Mouse (Mus musculus) CD4-positive naive resting alpha-beta T cell, adult 76 days (primary cell): ENCODE results near the gene Lamc3. TPM values are rescaled to one million over a fixed set of nuclear protein-coding genes. Genes with fewer than 3 reads are reported as not detected.

Experiments
- total RNA-seq: library from RNA; stranded (reverse); gene quantifications from one replicate; pipeline ENCODE4 v1.2.4, GENCODE M21; 2023

Lamc3 gene
- not detected for total RNA-seq

GRCm38 (mm10) chr2:31887030-31887429 lies at the start of gene Lamc3:
Gene Lamc3 (plus strand): TSS chr2:31887291.

GRCm38 (mm10) chr2:31845896-31846691 lies 41.0 kb upstream of the Lamc3 start, which contains the start of gene Fibcd1:
Gene Fibcd1 (minus strand): TSS chr2:31846005.

GRCm38 (mm10) chr2:31950058-31950871 lies 63.2 kb downstream of the Lamc3 start, which contains the start of gene Aif1l:
Gene Aif1l (plus strand): TSS chr2:31950139.

DNA sequence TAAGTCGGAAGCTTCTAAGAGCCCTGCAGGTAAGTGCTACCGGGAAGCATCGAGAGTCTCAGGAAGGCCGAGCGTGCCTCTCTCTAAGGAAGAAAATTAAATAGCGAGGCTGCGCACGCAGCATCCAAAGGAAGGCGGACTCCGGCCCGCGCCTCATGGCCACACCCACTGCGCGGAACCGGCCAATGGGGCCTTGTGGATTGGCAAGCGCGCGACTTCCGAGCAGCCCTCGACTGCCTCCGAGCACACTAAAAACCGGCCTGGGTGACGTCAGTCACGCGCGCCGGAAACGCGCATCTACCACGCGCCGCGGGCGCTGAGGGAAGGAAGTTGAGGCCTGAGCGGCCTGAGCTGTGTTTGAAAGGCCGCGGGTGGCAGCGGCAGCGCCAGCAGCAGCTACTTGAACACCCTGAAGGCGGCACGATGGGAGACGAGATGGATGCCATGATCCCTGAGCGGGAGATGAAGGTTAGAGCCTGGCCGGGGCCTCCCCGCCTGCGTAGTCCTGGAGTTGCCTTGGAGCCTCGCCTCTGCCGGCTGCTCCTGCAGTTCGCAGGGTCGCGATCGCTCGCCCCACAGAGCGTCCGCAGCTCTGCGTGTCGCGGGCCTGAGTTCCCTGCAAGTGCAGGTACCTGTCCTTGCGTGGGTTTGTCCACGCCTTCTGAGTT lies 87.2 kb downstream of the Lamc3 start, which contains the start of gene Nup214:
Gene Nup214 (plus strand): TSS at position 296 of the 668 bp plus-strand sequence.

Other genes with a start within 250 kb of the Lamc3 start
- gene Prdm12, start 247.3 kb upstream of the Lamc3 start, total RNA-seq = not detected
- 57.5 TPM for gene Exosc2, start 216.6 kb upstream of the Lamc3 start, total RNA-seq
- 80.3 TPM for gene Abl1, start 198.9 kb upstream of the Lamc3 start, total RNA-seq
- 1.9 TPM for gene Qrfp, start 76.7 kb upstream of the Lamc3 start, total RNA-seq
- gene Fibcd1, start 41.3 kb upstream of the Lamc3 start, total RNA-seq = 0.47 TPM
- gene Aif1l, start 62.8 kb downstream of the Lamc3 start, total RNA-seq = not detected
- 110 TPM for gene Nup214, start 87.1 kb downstream of the Lamc3 start, total RNA-seq
- 128 TPM for gene Fam78a, start 197.6 kb downstream of the Lamc3 start, total RNA-seq
- gene Plpp7, start 208.2 kb downstream of the Lamc3 start, total RNA-seq = not detected